Mouse (Mus musculus) hindbrain, embryonic 10.5 days (tissue): ENCODE results near the gene Rbm42. TPM values are rescaled to one million over a fixed set of nuclear protein-coding genes. Genes with fewer than 3 reads are reported as not detected.

ENCODE experiments used
- DNase-seq: peaks from one replicate; pipeline ENCODE4 v3.0.0-alpha.2; 2017; ENCODE audit warnings: low spot score
- H3K27ac ChIP-seq: fragments of 300-500 bp; sonication (generic); 2 replicates; pipeline ENCODE4 v1.5.1; 2016; ENCODE audit warnings: mild to moderate bottlenecking, moderate library complexity
- H3K27me3 ChIP-seq: fragments of 300-500 bp; sonication (generic); 2 replicates; pipeline ENCODE4 v1.6.1; 2016; ENCODE audit warnings: mild to moderate bottlenecking; ENCODE audit not compliant: poor library complexity, insufficient read depth, severe bottlenecking
- H3K36me3 ChIP-seq: fragments of 300-500 bp; sonication (generic); 2 replicates; pipeline ENCODE4 v1.6.1; 2016; ENCODE audit warnings: mild to moderate bottlenecking, moderate library complexity
- H3K4me1 ChIP-seq: fragments of 300-500 bp; sonication (generic); replicated peaks from 2 replicates; pipeline ENCODE4 v1.6.1; 2016; ENCODE audit warnings: mild to moderate bottlenecking
- H3K4me3 ChIP-seq: fragments of 300-500 bp; sonication (generic); 2 replicates; pipeline ENCODE4 v1.5.1; 2016; ENCODE audit warnings: mild to moderate bottlenecking, moderate library complexity
- H3K9me3 ChIP-seq: fragments of 300-500 bp; sonication (generic); 2 replicates; pipeline ENCODE4 v1.6.1; 2016; ENCODE audit warnings: mild to moderate bottlenecking, moderate library complexity
- WGBS: fragments of 180-500 bp; shearing (Covaris S2); methylation state at CpG from one replicate; pipeline ENCODE4 v1.1.7; 2016; 5-methylcytosine and 5-hydroxymethylcytosine counted together
- polyA plus RNA-seq: library from polyadenylated mRNA; unstranded; fragments of >200 nt; fragmentation: Nextera tagmentation; extraction: Ambion mirVana; gene quantifications from 2 replicates; pipeline ENCODE4 v1.2.1, GENCODE M21; 2016

Gene Rbm42
- polyA plus RNA-seq, 1 experiment from 2014 or later: 175 TPM

DNA sequence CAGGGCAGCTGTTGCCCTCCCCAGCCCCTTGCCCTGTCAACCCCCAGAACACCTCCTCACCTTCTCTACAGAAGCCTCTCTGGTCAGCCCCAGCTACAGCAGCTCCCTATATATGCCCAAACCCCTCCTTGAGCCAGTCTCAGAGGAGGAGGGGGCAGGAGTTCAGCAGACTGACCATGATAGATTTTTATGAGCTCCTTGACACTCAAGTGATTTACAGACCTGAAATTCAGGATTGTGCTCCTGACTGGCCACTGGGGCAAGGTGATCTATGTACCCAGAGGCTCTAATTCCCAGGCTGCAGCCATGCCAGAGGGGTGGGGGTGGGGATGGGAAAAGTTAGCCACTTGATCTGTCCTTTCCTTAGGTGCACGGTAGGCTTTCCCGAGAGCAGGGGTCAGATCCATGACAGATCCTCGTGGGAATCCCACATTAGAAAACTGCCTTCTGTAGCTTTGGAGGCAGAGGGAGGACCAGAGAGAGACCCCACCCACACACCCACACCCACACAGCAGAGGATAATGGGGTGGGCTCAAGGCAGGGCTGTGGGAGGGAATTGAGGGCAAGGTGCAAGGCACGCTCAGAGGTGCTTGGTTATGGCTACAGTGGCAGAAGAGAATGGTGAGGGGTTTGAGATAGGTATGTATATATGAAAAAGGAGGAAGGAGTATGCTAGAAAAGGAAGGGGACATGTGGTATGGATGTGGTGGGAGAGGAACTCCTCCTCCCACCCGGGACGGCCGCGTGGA is 37.3 kb downstream of the Rbm42 start, which contains the start of gene Upk1a:
Gene Upk1a, minus strand, starts transcription at position 194 of the 749 bp plus-strand sequence.
- peaks cover 30% of the 10 kb centered on the region for H3K36me3 ChIP-seq
- no peak for DNase-seq
- 0 out of 2 replicates have a peak, but pooled peaks cover 6% of the 10 kb centered on the region for H3K4me1 ChIP-seq
- no peaks in the 10 kb centered on the region for H3K27me3 ChIP-seq
- WGBS: 78% methylated on average over 8 of the region's 8 CpGs
- H3K27ac ChIP-seq: no peak within 1 kb of the TSS
- H3K9me3 ChIP-seq: no peaks in the 10 kb centered on the region
- H3K4me3 ChIP-seq: no peak within 1 kb of the TSS

DNA sequence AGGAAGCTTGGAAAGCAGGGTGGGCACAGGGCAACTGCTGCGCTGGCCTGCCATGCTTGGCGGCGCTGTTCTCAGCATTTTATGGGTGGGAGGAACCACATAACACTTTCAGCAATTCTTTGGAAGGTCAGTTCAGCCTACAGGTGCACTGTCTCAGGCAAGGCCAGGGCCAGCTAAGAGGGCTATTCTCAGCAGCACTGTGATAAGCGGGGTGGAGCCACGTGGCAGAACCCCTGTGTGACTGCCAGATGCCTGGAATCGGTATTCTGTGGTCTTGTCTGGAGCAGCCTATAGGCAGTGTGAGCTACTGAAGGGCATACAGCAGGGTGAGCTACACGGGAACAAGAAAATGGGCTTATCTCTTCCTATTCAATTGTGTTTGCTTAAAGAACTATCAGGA is 40.1 kb downstream of the Rbm42 start:
- WGBS: 58% methylated on average over 7 of the region's 7 CpGs
- Histone ChIP-seq H3K36me3 (peaks cover 2% of the 10 kb centered on the region), H3K4me3 (no peak overlapping the region), H3K27ac (no peak overlapping the region), H3K9me3 (no peaks in the 10 kb centered on the region), H3K27me3 (no peaks in the 10 kb centered on the region), H3K4me1 (0 out of 2 replicates have a peak, but pooled peaks cover 6% of the 10 kb centered on the region)
- no peak for DNase-seq

DNA sequence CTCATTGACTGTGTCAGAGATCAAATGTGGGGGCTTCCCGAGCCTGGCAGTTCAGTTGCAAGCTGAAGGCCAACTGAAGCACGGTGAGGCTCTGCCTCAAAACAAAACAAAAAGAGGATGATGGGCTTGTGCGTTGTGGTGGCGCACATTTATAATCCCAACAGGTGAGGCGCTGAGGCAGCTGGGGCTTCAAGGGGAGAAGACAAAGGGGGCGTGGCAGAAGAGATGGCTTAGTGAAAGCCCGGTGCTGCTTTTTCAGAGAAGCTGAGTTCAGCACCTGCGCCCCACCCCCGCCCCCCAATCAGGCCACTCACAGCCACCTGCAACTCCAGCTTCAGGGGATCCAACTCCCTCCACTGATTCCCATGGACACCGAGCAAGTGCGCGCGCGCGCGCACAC is 41.6 kb downstream of the Rbm42 start:
- Histone ChIP-seq H3K4me1 (0 out of 2 replicates have a peak, but pooled peaks cover 6% of the 10 kb centered on the region), H3K4me3 (no peak overlapping the region), H3K27me3 (no peaks in the 10 kb centered on the region), H3K36me3 (no peaks in the 10 kb centered on the region), H3K27ac (no peak overlapping the region), H3K9me3 (no peaks in the 10 kb centered on the region)
- DNase-seq: no peak
- 49% methylated on average over 16 of the region's 16 CpGs for WGBS

DNA sequence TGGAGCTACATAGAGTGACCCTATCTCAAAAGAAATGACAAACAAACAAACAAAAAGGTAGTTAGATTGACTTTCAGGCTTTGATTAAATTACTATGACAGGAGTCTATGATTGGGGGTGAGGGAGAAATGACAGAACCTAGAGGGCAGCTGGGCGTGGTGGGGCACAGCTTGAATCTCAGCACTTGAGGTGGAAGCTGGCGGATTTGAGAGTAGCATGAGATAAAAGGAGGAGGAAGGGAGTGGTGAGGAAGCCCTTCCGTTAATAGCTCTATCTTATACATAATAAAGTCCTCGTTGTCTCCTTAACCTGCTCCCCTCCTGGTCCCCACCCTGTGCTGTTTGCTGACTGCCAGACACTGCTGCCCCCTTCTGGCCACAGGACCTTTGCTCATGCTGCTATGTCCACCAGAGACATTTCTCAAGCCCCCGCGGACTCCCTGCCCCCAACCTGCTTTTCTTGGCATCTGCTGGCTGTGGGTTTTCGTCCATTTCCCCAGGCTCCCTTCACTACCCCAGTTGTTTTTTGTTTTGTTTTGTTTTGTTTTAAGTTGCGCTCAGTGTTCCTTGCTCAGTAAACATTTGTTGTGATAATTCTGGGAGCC is 42.3 kb downstream of the Rbm42 start:
- Histone ChIP-seq H3K4me3 (no peak overlapping the region), H3K27ac (no peak overlapping the region), H3K9me3 (no peaks in the 10 kb centered on the region), H3K27me3 (no peaks in the 10 kb centered on the region), H3K4me1 (0 out of 2 replicates have a peak, but pooled peaks cover 6% of the 10 kb centered on the region), H3K36me3 (no peaks in the 10 kb centered on the region)
- WGBS: 36% methylated on average over 8 of the region's 8 CpGs
- peak; percentile 63 for DNase-seq

DNA sequence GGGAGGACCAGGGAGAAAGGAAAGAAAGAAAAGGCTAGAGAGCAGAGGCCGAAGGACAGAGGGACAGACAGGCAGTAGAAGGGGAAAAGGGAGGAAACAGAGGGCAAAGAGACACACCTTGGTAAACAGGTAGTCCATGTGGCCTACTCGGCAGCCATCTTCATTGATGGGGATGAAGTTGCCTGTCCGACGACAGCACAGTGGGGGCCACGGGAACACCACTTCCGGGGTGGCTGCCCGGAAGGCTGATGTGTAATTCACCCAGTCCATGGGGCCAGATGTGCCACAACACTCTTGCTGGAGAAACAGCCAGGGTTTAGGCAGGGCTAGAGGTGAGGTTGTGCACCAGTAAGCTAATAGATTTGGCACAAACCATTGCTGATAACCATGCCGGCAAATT is 45.2 kb downstream of the Rbm42 start:
- no peak overlapping the region for H3K27ac ChIP-seq

GRCm38 (mm10) chr7:30604424-30604823 is 45.7 kb downstream of the Rbm42 start:
- Histone ChIP-seq H3K36me3 (no peaks in the 10 kb centered on the region), H3K27me3 (no peaks in the 10 kb centered on the region), H3K4me1 (peaks cover 19% of the 10 kb centered on the region), H3K27ac (no peak overlapping the region), H3K4me3 (no peak overlapping the region), H3K9me3 (no peaks in the 10 kb centered on the region)
- DNase-seq: no peak
- WGBS: 64% methylated on average over 8 of the region's 8 CpGs

More for the DNA sequence above, 45.2 kb downstream of the Rbm42 start:
- no peaks in the 10 kb centered on the region for H3K9me3 ChIP-seq
- no peaks in the 10 kb centered on the region for H3K27me3 ChIP-seq
- no peaks in the 10 kb centered on the region for H3K36me3 ChIP-seq
- DNase-seq: no peak
- H3K4me1 ChIP-seq: peaks cover 15% of the 10 kb centered on the region
- 88% methylated on average over 8 of the region's 8 CpGs for WGBS
- no peak overlapping the region for H3K4me3 ChIP-seq

DNA sequence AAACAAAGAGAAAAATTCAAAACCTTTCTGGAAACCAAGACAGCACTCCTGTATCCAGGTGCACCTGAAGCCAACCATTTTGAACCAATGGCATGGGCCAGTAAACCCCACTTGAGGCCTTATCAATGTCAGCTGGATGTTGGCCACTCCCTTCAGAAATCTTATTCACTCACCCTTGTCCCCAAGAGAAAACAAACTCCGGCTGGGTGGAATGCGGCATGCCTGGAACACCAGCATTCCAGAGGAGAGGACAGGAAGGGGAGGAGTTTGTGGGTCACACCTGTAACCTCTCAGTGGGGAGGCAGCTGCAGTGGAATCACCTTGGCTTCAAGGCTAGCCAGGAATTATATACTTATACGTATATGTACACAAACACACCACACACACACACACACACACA is 47.5 kb downstream of the Rbm42 start:
- Histone ChIP-seq H3K36me3 (no peaks in the 10 kb centered on the region), H3K4me1 (peaks cover 14% of the 10 kb centered on the region), H3K4me3 (no peak overlapping the region), H3K27me3 (no peaks in the 10 kb centered on the region), H3K9me3 (no peaks in the 10 kb centered on the region), H3K27ac (no peak overlapping the region)
- 41% methylated on average over 3 of the region's 3 CpGs for WGBS
- DNase-seq: peak; percentile 20

GRCm38 (mm10) chr7:30600651-30601050 is 49.5 kb downstream of the Rbm42 start:
- Histone ChIP-seq H3K4me1 (peaks cover 14% of the 10 kb centered on the region), H3K27ac (no peak overlapping the region), H3K9me3 (no peaks in the 10 kb centered on the region), H3K36me3 (no peaks in the 10 kb centered on the region), H3K27me3 (no peaks in the 10 kb centered on the region), H3K4me3 (no peak overlapping the region; the same call in 1 of the 2 replicates)
- 80% methylated on average over 7 of the region's 7 CpGs for WGBS
- DNase-seq: no peak

- peak overlapping the region; percentile 20 for H3K4me3 ChIP-seq
- peaks cover 17% of the 10 kb centered on the region for H3K4me1 ChIP-seq
- no peaks in the 10 kb centered on the region for H3K27me3 ChIP-seq
- H3K9me3 ChIP-seq: no peaks in the 10 kb centered on the region
- peak; percentile 84 for DNase-seq
- no peaks in the 10 kb centered on the region for H3K36me3 ChIP-seq
- 3% methylated on average over 16 of the region's 16 CpGs for WGBS
- no peak overlapping the region; the same call in 1 of the 2 replicates for H3K27ac ChIP-seq
Measured at GRCm38 (mm10) chr7:30599933-30600353, 50.2 kb downstream of the Rbm42 start.

- Histone ChIP-seq H3K9me3 (no peaks in the 10 kb centered on the region), H3K27ac (no peak within 1 kb of the TSS; the same call in 1 of the 2 replicates), H3K27me3 (no peaks in the 10 kb centered on the region), H3K4me1 (peaks cover 20% of the 10 kb centered on the region), H3K36me3 (no peaks in the 10 kb centered on the region), H3K4me3 (peak within 1 kb of the TSS; percentile 20)
- no peak for DNase-seq
- 94% methylated on average over 12 of the region's 12 CpGs for WGBS
Measured at GRCm38 (mm10) chr7:30598786-30599185, 51.3 kb downstream of the Rbm42 start, which contains the start of gene Zbtb32. TSS of gene Zbtb32 (minus strand) at chr7:30598909.

GRCm38 (mm10) chr7:30596811-30597210 is 53.3 kb downstream of the Rbm42 start:
- WGBS: 83% methylated on average over 5 of the region's 5 CpGs
- no peak for DNase-seq
- no peak overlapping the region for H3K4me3 ChIP-seq
- H3K27me3 ChIP-seq: no peaks in the 10 kb centered on the region
- no peaks in the 10 kb centered on the region for H3K9me3 ChIP-seq
- no peaks in the 10 kb centered on the region for H3K36me3 ChIP-seq
- H3K27ac ChIP-seq: no peak overlapping the region
- H3K4me1 ChIP-seq: peaks cover 24% of the 10 kb centered on the region

- no peaks in the 10 kb centered on the region for H3K36me3 ChIP-seq
- 84% methylated on average over 5 of the region's 5 CpGs for WGBS
- no peak for DNase-seq
Measured at GRCm38 (mm10) chr7:30596093-30596492, 54.0 kb downstream of the Rbm42 start.

DNA sequence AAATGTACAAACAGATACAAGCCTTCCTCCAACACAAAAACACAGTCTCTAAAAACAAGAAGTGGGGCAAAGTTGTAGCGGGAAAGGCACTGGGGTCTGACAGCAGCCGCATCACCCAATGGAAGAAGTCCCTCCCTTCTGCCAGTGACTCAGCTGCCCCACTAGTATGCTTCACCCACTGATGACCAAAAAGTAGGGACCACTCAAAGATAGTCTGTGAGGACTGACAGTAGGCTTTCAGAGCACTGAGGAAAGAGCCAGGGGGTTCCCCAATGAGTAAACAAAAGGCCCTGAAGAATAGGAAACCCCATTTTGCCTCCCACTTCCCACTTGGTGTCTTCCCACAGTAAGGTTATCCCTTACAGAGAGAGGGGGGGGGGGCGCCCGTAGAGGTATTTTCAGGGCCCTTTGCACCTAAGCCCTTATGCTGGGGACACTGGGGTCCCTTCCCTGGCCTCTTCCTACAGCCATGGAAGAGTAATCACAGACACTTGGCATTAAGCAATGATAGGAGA is 55.5 kb downstream of the Rbm42 start:
- Histone ChIP-seq H3K4me1 (peaks cover 21% of the 10 kb centered on the region), H3K36me3 (no peaks in the 10 kb centered on the region), H3K27ac (no peak overlapping the region), H3K9me3 (no peaks in the 10 kb centered on the region), H3K27me3 (no peaks in the 10 kb centered on the region), H3K4me3 (no peak overlapping the region)
- 70% methylated on average over 4 of the region's 4 CpGs for WGBS
- no peak for DNase-seq

More at GRCm38 (mm10) chr7:30596093-30596492, 54.0 kb downstream of the Rbm42 start:
- Histone ChIP-seq H3K4me3 (no peak overlapping the region), H3K27ac (no peak overlapping the region), H3K9me3 (no peaks in the 10 kb centered on the region), H3K4me1 (peaks cover 24% of the 10 kb centered on the region), H3K27me3 (no peaks in the 10 kb centered on the region)
